Mouse (Mus musculus) liver, embryonic 16.5 days (tissue): ENCODE data around the gene Abca14. TPM values are rescaled to one million over a fixed set of nuclear protein-coding genes. Genes with fewer than 3 reads are reported as not detected.
"Not testable (repeated sequence)": the region's sequence is repeated elsewhere in the genome, so short reads cannot be mapped to it uniquely, and the experiment has no call there.

ENCODE experiments used
- ATAC-seq: fragments of 200-750 bp; cut with Nextera tagmentation; 2 replicates; pipeline ENCODE4 v1.8.0; 2017; ENCODE audit warnings: low read depth, mild to moderate bottlenecking, moderate number of reproducible peaks, moderate library complexity
- H3K27ac ChIP-seq: fragments of 300-500 bp; sonication (generic); 2 replicates; pipeline ENCODE4 v1.5.1; 2014; ENCODE audit warnings: mild to moderate bottlenecking, low read length
- H3K27me3 ChIP-seq: fragments of 300-500 bp; sonication (generic); 2 replicates; pipeline ENCODE4 v1.6.1; 2014; ENCODE audit warnings: low read depth, low read length, mixed read lengths; ENCODE audit not compliant: control insufficient read depth, insufficient read depth
- H3K36me3 ChIP-seq: fragments of 300-500 bp; sonication (generic); 2 replicates; pipeline ENCODE4 v1.6.1; 2014; ENCODE audit warnings: mild to moderate bottlenecking; ENCODE audit not compliant: control insufficient read depth, insufficient read depth
- H3K4me1 ChIP-seq: fragments of 300-500 bp; sonication (generic); 2 replicates; pipeline ENCODE4 v1.6.1; 2014; ENCODE audit warnings: low read depth, low read length, mixed read lengths; ENCODE audit not compliant: control insufficient read depth
- H3K4me2 ChIP-seq: fragments of 300-500 bp; sonication (generic); 2 replicates; pipeline ENCODE4 v1.6.1; 2014; ENCODE audit warnings: low read depth, low read length, mixed read lengths
- H3K4me3 ChIP-seq: fragments of 300-500 bp; sonication (generic); 2 replicates; pipeline ENCODE4 v1.5.1; 2014; ENCODE audit warnings: low read depth, mild to moderate bottlenecking, low read length
- H3K9ac ChIP-seq: fragments of 300-500 bp; sonication (generic); 2 replicates; pipeline ENCODE4 v1.6.1; 2014; ENCODE audit warnings: low read depth, low read length
- H3K9me3 ChIP-seq: fragments of 300-500 bp; sonication (generic); replicated peaks from 2 replicates; pipeline ENCODE4 v1.6.1; 2016; ENCODE audit warnings: low read length; ENCODE audit not compliant: control insufficient read depth
- WGBS: fragments of 180-500 bp; shearing (Covaris S2); extraction: QIAGEN DNeasy Blood & Tissue Kit; methylation state at CpG from one replicate; pipeline ENCODE4 v1.1.7; 2014; ENCODE audit not compliant: insufficient replicate concordance; 5-methylcytosine and 5-hydroxymethylcytosine counted together
- polyA plus RNA-seq: library from polyadenylated mRNA; unstranded; fragments of >200 nt; fragmentation: Nextera tagmentation; extraction: Ambion mirVana; gene quantifications from 2 replicates; pipeline ENCODE4 v1.2.1, GENCODE M21; 2015

Gene Abca14
- polyA plus RNA-seq, 1 experiment from 2014 or later = 0.02 TPM

- Histone ChIP-seq H3K4me3 (no peak overlapping the region), H3K4me2 (no peak overlapping the region), H3K36me3 (no peaks in the 10 kb centered on the region), H3K4me1 (no peaks in the 10 kb centered on the region), H3K27ac (no peak overlapping the region), H3K9ac (no peak overlapping the region), H3K27me3 (no peaks in the 10 kb centered on the region), H3K9me3 (no peaks in the 10 kb centered on the region)
- WGBS = 40% methylated on average over 3 of the region's 3 CpGs
- no peak for ATAC-seq
Observed at GRCm38 (mm10) chr7:120285286-120285685, 81.5 kb downstream of the Abca14 start.

DNA sequence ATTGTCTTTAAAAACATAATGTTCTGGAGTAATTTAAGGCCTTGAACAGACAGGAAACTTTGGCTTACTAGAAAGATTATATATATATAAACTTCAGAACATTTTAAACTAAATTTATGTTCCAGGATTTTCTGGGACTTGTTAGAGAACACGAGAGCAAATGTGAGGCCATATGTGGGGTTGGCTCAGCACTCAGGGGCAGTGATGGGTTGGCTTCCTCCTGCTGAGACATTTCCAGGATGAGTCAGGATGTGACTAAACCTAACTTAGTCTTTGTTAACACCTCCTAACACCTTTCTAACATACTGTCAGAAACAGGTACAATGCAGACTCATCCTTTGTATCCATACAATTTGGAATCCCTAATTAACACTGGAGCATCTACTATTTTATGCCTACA, 112.3 kb downstream of the Abca14 start:
- WGBS = 49% methylated on average over 1 of the region's 1 CpGs
- no peak overlapping the region for H3K4me3 ChIP-seq
- no peak for ATAC-seq

DNA sequence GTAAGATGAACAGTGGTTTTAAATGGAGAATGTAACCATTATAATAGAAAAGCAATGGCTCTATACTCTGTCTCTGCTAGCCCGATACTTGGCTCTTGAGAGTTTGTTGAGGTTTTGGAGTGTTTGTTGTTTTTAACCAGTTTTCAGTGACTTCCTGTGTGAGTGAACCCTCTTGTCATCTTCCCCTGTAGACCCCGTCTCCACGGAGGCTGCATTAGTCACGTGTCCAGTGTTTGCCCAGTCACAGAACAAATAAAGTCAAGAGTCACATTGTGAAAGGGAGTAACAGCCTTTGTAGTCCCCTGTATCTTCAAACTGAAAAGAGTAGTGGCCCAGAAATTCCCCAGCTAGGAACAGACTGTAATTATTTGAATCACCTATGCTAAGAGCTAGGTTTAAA, 119.2 kb downstream of the Abca14 start:
- no peak for ATAC-seq

More for the DNA sequence above, 112.3 kb downstream of the Abca14 start:
- no peaks in the 10 kb centered on the region for H3K36me3 ChIP-seq
- H3K27ac ChIP-seq = no peak overlapping the region
- H3K4me2 ChIP-seq = no peak overlapping the region
- no peaks in the 10 kb centered on the region for H3K4me1 ChIP-seq
- no peak overlapping the region for H3K9ac ChIP-seq
- no peaks in the 10 kb centered on the region for H3K27me3 ChIP-seq
- no peaks in the 10 kb centered on the region for H3K9me3 ChIP-seq

GRCm38 (mm10) chr7:120325911-120326310, 122.2 kb downstream of the Abca14 start:
- H3K4me3 ChIP-seq, H3K4me1 ChIP-seq, H3K9me3 ChIP-seq, H3K4me2 ChIP-seq, H3K36me3 ChIP-seq, H3K9ac ChIP-seq, H3K27me3 ChIP-seq, ATAC-seq, H3K27ac ChIP-seq: not testable (repeated sequence)
- WGBS = 37% methylated on average over 2 of the region's 2 CpGs

More for the DNA sequence above, 119.2 kb downstream of the Abca14 start:
- WGBS = 24% methylated on average over 4 of the region's 4 CpGs
- no peak overlapping the region for H3K4me3 ChIP-seq
- no peak overlapping the region for H3K4me2 ChIP-seq
- no peaks in the 10 kb centered on the region for H3K4me1 ChIP-seq
- H3K9me3 ChIP-seq = no peaks in the 10 kb centered on the region
- no peak overlapping the region for H3K9ac ChIP-seq
- H3K27ac ChIP-seq = no peak overlapping the region
- no peaks in the 10 kb centered on the region for H3K36me3 ChIP-seq
- H3K27me3 ChIP-seq = no peaks in the 10 kb centered on the region

GRCm38 (mm10) chr7:120327220-120328073, 123.7 kb downstream of the Abca14 start:
- H3K9me3 ChIP-seq = no peaks in the 10 kb centered on the region
- H3K27ac ChIP-seq = no peak overlapping the region
- ATAC-seq = no peak
- peak overlapping the region; percentile 36; the same call in 1 of the 2 replicates for H3K4me2 ChIP-seq
- no peaks in the 10 kb centered on the region for H3K4me1 ChIP-seq
- no peaks in the 10 kb centered on the region for H3K27me3 ChIP-seq
- 20% methylated on average over 22 of the region's 22 CpGs for WGBS
- H3K9ac ChIP-seq = no peak overlapping the region
- H3K4me3 ChIP-seq = no peak overlapping the region
- H3K36me3 ChIP-seq = no peaks in the 10 kb centered on the region

GRCm38 (mm10) chr7:120328087-120328793, 124.5 kb downstream of the Abca14 start, which contains the start of gene Abca15:
Abca15 (plus strand) TSS chr7:120328670.
- peak within 1 kb of the TSS; percentile 36; the same call in 1 of the 2 replicates for H3K4me2 ChIP-seq
- ATAC-seq = no peak
- H3K4me3 ChIP-seq = no peak within 1 kb of the TSS
- H3K9me3 ChIP-seq = no peaks in the 10 kb centered on the region
- H3K27me3 ChIP-seq = no peaks in the 10 kb centered on the region
- no peak within 1 kb of the TSS for H3K27ac ChIP-seq
- 72% methylated on average over 22 of the region's 22 CpGs for WGBS
- no peak within 1 kb of the TSS for H3K9ac ChIP-seq
- H3K4me1 ChIP-seq = no peaks in the 10 kb centered on the region
- no peaks in the 10 kb centered on the region for H3K36me3 ChIP-seq

GRCm38 (mm10) chr7:120361159-120361558, 157.4 kb downstream of the Abca14 start:
- Histone ChIP-seq H3K9ac (no peak overlapping the region), H3K27ac (no peak overlapping the region), H3K27me3 (no peaks in the 10 kb centered on the region), H3K36me3 (no peaks in the 10 kb centered on the region), H3K9me3 (no peaks in the 10 kb centered on the region), H3K4me3 (no peak overlapping the region), H3K4me2 (no peak overlapping the region), H3K4me1 (no peaks in the 10 kb centered on the region)
- no peak for ATAC-seq
- 32% methylated on average over 13 of the region's 13 CpGs for WGBS
